Mouse (Mus musculus): Measurements from ENCODE around the gene Fgfr2. TPM values are rescaled to one million over a fixed set of nuclear protein-coding genes. Genes with fewer than 3 reads are reported as not detected.

Fgfr2 gene
- total and polyA plus RNA-seq, 2 experiments from 2014 or later: 12.1 to 32.6 TPM

GRCm38 (mm10) chr7:132299661-132300210 lies 823.4 kb downstream of the Fgfr2 start:
- Histone ChIP-seq H3K36me3 (ENCODE audit: insufficient read depth, low read length) (no peaks in the 10 kb centered on the region), H3K4me3 (ENCODE audit: low read depth, low read length) (no peak overlapping the region), H3K9me3 (ENCODE audit: low read length) (no peaks in the 10 kb centered on the region), H3K4me1 (ENCODE audit: insufficient read depth, low read length) (no peaks in the 10 kb centered on the region), H3K27ac (ENCODE audit: low read depth, low read length) (no peak overlapping the region), H3K27me3 (ENCODE audit: insufficient read depth, low read length) (no peaks in the 10 kb centered on the region), H3K9ac (replicated peaks; ENCODE audit: low read length, poor library complexity, severe bottlenecking) (no peak overlapping the region), H3K4me2 (ENCODE audit: low read depth, low read length, poor library complexity, severe bottlenecking) (no peak overlapping the region)
- DNase-seq (ENCODE audit: low spot score) (no peak), ATAC-seq (ENCODE audit: low FRiP score) (no peak)
- TF ChIP-seq CTCF (IDR thresholded peaks at IDR 0.05): no peak
- 69% methylated on average over 5 of the region's 5 CpGs for WGBS

DNA sequence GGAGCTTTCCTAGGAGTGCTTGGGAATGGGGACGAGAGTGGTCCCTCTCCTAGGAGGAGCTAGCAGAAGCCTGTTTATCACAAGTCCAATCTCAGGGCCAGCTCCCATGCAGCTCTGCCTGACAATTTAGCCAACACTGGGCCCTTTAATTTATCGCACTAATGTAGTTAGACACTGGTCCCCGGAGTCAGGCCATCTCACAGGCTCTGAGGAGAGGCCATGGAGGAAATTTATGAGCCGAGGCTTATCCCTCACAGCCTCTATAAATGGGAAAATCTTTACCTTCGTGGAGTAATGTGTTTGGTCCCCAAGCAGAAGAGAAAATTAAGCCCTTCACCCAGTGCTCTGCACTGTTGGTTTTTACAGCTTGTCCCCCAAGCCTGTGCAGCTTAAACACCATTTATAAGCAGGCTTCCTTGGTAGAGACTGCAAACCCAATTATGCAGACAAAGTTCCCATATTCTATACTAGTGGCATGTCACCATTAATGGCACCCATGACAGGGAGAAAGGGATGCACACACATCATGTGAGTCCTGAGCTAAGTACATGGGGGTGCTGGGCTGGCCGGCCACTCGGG lies 824.6 kb downstream of the Fgfr2 start:
- H3K4me3 ChIP-seq (ENCODE audit: low read depth, low read length): no peak overlapping the region
- no peak overlapping the region for H3K4me2 ChIP-seq (ENCODE audit: low read depth, low read length, poor library complexity, severe bottlenecking)
- ATAC-seq (ENCODE audit: low FRiP score) (no peak), DNase-seq (ENCODE audit: low spot score) (no peak)
- H3K27me3 ChIP-seq (ENCODE audit: insufficient read depth, low read length): no peaks in the 10 kb centered on the region
- H3K36me3 ChIP-seq (ENCODE audit: insufficient read depth, low read length): no peaks in the 10 kb centered on the region
- H3K4me1 ChIP-seq (ENCODE audit: insufficient read depth, low read length): no peaks in the 10 kb centered on the region
- 85% methylated on average over 7 of the region's 7 CpGs for WGBS
- no peaks in the 10 kb centered on the region for H3K9me3 ChIP-seq (ENCODE audit: low read length)
- H3K27ac ChIP-seq (ENCODE audit: low read depth, low read length): no peak overlapping the region
- TF ChIP-seq CTCF (IDR thresholded peaks at IDR 0.05): no peak
- H3K9ac ChIP-seq (replicated peaks; ENCODE audit: low read length, poor library complexity, severe bottlenecking): no peak overlapping the region

- ATAC-seq (ENCODE audit: low FRiP score) (no peak), DNase-seq (ENCODE audit: low spot score) (no peak)
- TF ChIP-seq CTCF (IDR thresholded peaks at IDR 0.05): no peak
- Histone ChIP-seq H3K27ac (ENCODE audit: low read depth, low read length) (no peak overlapping the region), H3K9me3 (ENCODE audit: low read length) (no peaks in the 10 kb centered on the region), H3K4me1 (ENCODE audit: insufficient read depth, low read length) (no peaks in the 10 kb centered on the region), H3K4me2 (ENCODE audit: low read depth, low read length, poor library complexity, severe bottlenecking) (no peak overlapping the region), H3K36me3 (ENCODE audit: insufficient read depth, low read length) (no peaks in the 10 kb centered on the region), H3K27me3 (ENCODE audit: insufficient read depth, low read length) (no peaks in the 10 kb centered on the region), H3K9ac (replicated peaks; ENCODE audit: low read length, poor library complexity, severe bottlenecking) (no peak overlapping the region), H3K4me3 (ENCODE audit: low read depth, low read length) (no peak overlapping the region)
- WGBS: 83% methylated on average over 4 of the region's 4 CpGs
Observed at GRCm38 (mm10) chr7:132296661-132297443, 826.3 kb downstream of the Fgfr2 start.

- WGBS: 57% methylated on average over 3 of the region's 3 CpGs
- DNase-seq (ENCODE audit: low spot score): no peak
- no peak overlapping the region for H3K4me3 ChIP-seq (ENCODE audit: low read depth, low read length)
- H3K9me3 ChIP-seq (ENCODE audit: low read length): no peaks in the 10 kb centered on the region
- H3K27me3 ChIP-seq (ENCODE audit: insufficient read depth, low read length): no peaks in the 10 kb centered on the region
- H3K9ac ChIP-seq (replicated peaks; ENCODE audit: low read length, poor library complexity, severe bottlenecking): no peak overlapping the region
- H3K27ac ChIP-seq (ENCODE audit: low read depth, low read length): no peak overlapping the region
- H3K4me1 ChIP-seq (ENCODE audit: insufficient read depth, low read length): no peaks in the 10 kb centered on the region
- no peak for TF ChIP-seq CTCF (IDR thresholded peaks at IDR 0.05)
- no peak overlapping the region for H3K4me2 ChIP-seq (ENCODE audit: low read depth, low read length, poor library complexity, severe bottlenecking)
- no peaks in the 10 kb centered on the region for H3K36me3 ChIP-seq (ENCODE audit: insufficient read depth, low read length)
- ATAC-seq (ENCODE audit: low FRiP score): no peak
Observed at GRCm38 (mm10) chr7:132296132-132296531, 827.0 kb downstream of the Fgfr2 start.

- no peaks in the 10 kb centered on the region for H3K9me3 ChIP-seq (ENCODE audit: low read length)
- WGBS: 76% methylated on average over 3 of the region's 3 CpGs
- no peak overlapping the region for H3K4me2 ChIP-seq (ENCODE audit: low read depth, low read length, poor library complexity, severe bottlenecking)
- no peak overlapping the region for H3K9ac ChIP-seq (replicated peaks; ENCODE audit: low read length, poor library complexity, severe bottlenecking)
- DNase-seq (ENCODE audit: low spot score) (no peak), ATAC-seq (ENCODE audit: low FRiP score) (no peak)
- peaks cover 8% of the 10 kb centered on the region; the same call in 1 of the 2 replicates for H3K4me1 ChIP-seq (ENCODE audit: insufficient read depth, low read length)
- no peaks in the 10 kb centered on the region for H3K36me3 ChIP-seq (ENCODE audit: insufficient read depth, low read length)
- no peak overlapping the region for H3K27ac ChIP-seq (ENCODE audit: low read depth, low read length)
- no peak overlapping the region for H3K4me3 ChIP-seq (ENCODE audit: low read depth, low read length)
- H3K27me3 ChIP-seq (ENCODE audit: insufficient read depth, low read length): no peaks in the 10 kb centered on the region
- no peak for TF ChIP-seq CTCF (IDR thresholded peaks at IDR 0.05)
Observed at GRCm38 (mm10) chr7:132287340-132287664, 835.8 kb downstream of the Fgfr2 start.

All from midbrain, postnatal 0 days (tissue).